Mouse (Mus musculus): Measurements from ENCODE around the gene Serpini1.
"Not testable (repeated sequence)": the region's sequence is repeated elsewhere in the genome, so short reads cannot be mapped to it uniquely, and the experiment has no call there.

The Serpini1 gene

DNA sequence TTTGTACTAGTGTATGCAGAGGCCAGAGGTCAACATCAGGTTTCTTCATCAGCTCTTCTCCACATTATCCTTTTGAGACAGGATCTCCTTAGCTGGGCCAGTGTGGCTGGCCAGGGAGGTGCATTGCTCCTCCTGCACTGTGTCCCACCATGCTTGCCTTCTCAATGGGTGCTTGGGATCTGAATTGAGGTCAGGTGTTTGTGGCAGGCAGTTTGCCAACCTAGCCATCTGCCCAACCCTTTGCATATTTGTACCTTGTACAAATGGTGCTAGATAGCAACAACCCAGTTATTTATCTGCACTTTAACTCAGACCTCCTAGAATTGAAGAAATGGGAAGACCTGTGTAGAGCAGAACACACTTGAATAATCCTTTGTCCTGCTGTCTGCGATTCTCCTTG, 78.3 kb downstream of the Serpini1 start:
- no peak for DNase-seq (ENCODE audit: low spot score)

DNA sequence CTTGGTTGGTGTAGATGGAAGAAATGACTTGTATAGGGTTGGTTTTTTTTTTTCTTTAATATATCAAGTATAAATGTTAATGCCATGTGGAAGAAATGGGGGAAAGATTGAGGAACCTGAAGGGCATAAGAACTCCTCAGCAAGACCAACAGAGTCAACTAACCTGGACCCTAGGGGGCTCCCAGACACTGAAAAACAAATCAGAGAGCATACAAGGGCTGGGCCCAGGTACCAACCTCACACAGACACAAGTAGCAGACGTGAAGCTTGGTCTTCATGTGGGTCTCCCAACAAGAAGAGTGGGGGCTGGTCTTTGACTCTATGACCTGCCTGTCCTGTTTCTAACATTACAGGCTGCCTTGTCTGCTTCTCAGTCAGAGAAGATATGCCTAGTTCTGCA, 82.2 kb downstream of the Serpini1 start:
- DNase-seq (ENCODE audit: low spot score) = no peak

DNA sequence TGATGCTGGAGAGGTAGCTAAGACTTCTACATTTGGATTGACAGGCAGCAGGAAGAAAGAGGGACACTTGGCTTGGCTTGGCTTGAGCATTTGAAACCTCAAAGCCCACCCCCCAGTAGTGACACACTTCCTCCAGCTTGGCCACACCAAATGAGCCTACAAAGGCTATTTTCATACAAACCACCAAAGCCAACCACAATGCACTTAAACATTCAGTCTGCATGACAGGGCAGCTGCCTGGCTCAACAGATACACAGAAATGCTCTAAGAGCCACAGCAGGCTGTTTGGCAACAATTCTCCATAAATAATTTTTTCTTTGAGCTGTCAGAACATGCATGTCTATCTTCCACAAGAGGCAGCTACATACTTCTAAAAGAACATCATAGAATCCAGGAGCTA, 90.2 kb downstream of the Serpini1 start:
- DNase-seq (ENCODE audit: low spot score) = no peak

GRCm38 (mm10) chr3:75648226-75648625, 90.9 kb downstream of the Serpini1 start:
- no peak for DNase-seq (ENCODE audit: low spot score)

GRCm38 (mm10) chr3:75650416-75651154, 93.2 kb downstream of the Serpini1 start:
- not testable (repeated sequence) for DNase-seq (ENCODE audit: low spot score)

DNA sequence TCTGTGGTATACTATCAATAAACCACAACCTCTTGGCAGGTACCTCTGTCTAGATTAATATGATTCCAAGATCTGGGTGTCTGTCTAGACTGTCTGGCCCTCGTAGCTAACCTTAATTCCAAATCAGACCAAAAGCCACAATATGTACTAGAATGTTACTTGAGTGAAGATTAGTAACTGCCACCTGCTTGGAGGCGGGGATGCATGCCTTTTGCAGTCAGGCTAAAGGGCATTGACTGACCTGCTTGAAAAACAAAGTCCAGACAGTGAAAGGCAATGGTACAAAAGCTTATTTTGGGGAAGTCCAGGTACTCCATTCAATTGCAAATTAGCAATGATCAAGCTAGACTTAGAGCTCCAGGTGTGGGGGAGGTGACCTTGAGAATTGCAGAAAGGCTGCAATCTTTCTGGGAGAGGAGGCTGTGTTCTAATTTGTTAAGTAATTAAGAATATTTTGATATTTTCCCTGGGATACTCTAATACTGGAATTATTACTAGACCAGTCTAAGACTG, 94.3 kb downstream of the Serpini1 start:
- no peak for DNase-seq (ENCODE audit: low spot score)

DNA sequence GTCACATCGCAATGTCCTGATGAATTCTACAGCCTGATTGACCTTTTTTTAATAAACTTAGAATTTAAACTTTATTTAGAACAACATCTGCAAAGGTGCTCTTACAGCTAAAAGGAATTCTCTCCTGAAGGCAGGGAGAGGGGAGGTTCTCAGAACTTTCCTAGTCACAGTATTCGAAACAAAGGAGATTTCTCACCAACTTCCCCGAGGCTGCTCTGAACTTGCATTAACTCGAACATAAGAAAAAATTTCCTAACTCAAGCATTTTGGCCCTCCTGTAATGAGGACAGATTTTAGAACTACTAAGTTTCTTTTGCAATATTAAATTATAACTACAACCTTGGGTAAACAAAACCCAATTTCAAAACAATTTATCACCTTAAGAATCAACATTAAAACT, 96.6 kb downstream of the Serpini1 start:
- not testable (repeated sequence) for DNase-seq (ENCODE audit: low spot score)

DNA sequence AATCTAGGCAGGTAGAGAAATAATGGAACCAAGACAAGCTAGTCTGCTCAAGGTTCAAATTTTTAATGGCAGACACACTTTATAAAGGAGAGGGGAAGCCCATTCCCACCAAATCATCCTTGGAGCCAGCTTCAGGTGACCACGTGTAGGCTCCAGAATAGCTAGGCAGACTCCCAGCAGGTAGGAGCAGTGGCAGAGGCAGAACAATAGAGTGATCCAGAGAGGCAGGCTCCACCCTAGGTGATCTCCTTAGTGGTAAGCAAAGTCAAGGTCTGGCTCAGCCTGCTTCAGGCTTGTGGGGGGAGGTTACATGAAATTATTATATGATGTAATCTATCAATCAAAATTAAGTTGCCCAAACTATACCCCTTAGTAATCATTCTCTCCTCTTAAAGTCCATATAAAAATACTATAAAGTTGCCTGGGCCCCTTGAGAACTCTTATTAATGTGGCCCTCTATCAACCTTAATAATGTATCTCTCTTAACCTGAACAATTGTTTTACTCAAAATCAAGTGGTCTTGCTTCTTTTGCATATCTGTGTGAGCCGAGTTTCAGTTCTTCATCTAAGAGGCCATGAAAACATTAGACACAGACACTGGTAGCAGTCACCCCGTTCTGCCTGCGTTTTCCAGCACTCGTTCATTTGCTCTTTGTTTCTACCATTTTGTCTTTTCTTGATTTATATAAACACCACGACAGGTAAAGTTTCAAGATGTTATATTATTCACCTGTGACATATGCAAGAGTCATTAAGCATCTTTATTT, 98.4 kb downstream of the Serpini1 start:
- no peak for DNase-seq (ENCODE audit: low spot score)

DNA sequence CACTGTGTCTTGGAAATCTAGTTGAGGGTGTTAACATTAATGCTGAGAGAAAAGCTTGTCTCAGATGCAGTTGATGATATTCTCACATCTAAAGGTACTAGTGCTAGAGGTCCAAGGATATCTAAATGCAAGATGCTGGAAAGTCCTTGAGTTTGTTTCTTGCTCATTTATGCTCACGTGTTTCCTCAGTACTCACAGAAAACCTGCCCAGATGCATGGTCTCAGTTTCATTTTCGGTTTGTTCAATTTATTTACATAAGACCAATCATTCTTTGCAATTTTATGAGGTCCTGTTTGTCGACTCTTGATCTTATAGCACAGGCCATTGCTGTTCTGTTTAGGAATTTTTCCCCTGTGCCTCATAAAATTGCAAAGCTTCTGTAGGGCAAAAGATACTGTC, 109.6 kb downstream of the Serpini1 start:
- DNase-seq (ENCODE audit: low spot score) = no peak

DNA sequence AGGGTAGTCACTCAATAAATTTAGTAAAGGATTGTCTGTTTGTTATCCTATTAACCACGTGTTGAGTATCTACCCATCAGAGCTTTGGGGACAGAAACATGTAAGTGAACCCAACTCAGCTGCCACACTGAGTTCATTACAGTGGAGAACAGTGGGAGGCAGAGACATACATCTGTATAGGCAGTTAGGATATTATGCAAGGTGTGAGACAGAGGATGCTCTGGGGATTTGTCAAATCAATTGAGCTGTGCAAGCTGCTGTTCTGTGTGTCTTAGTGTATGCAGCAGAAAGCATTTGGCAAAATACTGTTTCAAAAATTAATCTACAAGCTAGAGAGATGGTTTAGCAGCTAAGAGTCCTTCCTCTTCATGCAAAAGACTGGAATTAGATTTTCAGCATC, 113.1 kb downstream of the Serpini1 start:
- DNase-seq (ENCODE audit: low spot score) = no peak

GRCm38 (mm10) chr3:75682881-75683280, 125.5 kb downstream of the Serpini1 start:
- DNase-seq (ENCODE audit: low spot score) = no peak

DNA sequence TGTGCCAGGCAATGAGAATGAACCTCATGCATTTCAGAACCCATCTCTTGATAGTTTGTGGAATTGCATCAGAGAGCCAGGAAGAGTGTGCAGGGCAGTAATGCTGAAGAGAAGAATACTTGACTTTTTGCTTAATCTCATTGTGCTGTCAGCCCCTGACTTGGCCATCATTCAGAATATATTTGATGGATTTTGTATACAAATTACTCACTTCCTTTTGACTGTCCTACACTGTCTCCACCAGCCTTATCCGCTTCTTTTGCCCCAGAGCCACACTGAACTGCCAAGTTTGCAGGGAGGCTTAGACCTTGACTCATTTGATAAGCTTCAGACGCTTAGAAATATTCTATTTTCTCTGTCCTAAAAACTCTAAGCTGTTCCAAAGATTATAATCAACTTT, 129.4 kb downstream of the Serpini1 start:
- no peak for DNase-seq (ENCODE audit: low spot score)

GRCm38 (mm10) chr3:75687187-75687825, 130.0 kb downstream of the Serpini1 start:
- DNase-seq (ENCODE audit: low spot score) = no peak

GRCm38 (mm10) chr3:75690321-75690720, 133.0 kb downstream of the Serpini1 start:
- no peak for DNase-seq (ENCODE audit: low spot score)

GRCm38 (mm10) chr3:75692088-75692487, 134.7 kb downstream of the Serpini1 start:
- DNase-seq (ENCODE audit: low spot score) = no peak

Data from c-Kit-positive CD71-positive TER-119-positive erythroid progenitor cells, embryonic 14.5 days (primary cell).